Mouse (Mus musculus) layer of hippocampus, postnatal 36 days (tissue): ENCODE measurements around the gene Fam210b. TPM values are rescaled to one million over a fixed set of nuclear protein-coding genes. Genes with fewer than 3 reads are reported as not detected.

ENCODE experiments used
- DNase-seq, 2 experiments: peaks; one replicate each; pipeline ENCODE4 v3.0.0; 2022
- total RNA-seq, 2 experiments: library from RNA; stranded (reverse); gene quantifications; 2 replicates each; pipeline ENCODE4 v1.2.3; 2021

Gene Fam210b
- total RNA-seq, 2 experiments from 2014 or later = 22.8 to 24.2 TPM

- DNase-seq = no peak
Observed at GRCm38 (mm10) chr2:172405011-172405410, 59.6 kb downstream of the Fam210b start.

Other genes with a start within 250 kb of the Fam210b start
- not detected for gene Mc3r, start 97.1 kb upstream of the Fam210b start, total RNA-seq
- gene Aurka, start 25.0 kb downstream of the Fam210b start, total RNA-seq = 1 to 10 TPM; 2.2 to 2.4 TPM
- gene Cstf1, start 25.1 kb downstream of the Fam210b start, total RNA-seq = 10 to 100 TPM; 24.3 to 28.8 TPM
- gene Cass4, start 48.2 kb downstream of the Fam210b start, total RNA-seq = under 1 TPM; 0.35 TPM
- gene Rtf2, start 95.0 kb downstream of the Fam210b start, total RNA-seq = 10 to 100 TPM; 67.2 to 69.7 TPM
- gene Gcnt7, start 113.0 kb downstream of the Fam210b start, total RNA-seq = not detected
- not detected for gene Fam209, start 127.0 kb downstream of the Fam210b start, total RNA-seq
- gene Tfap2c, start 204.0 kb downstream of the Fam210b start, total RNA-seq = under 1 TPM; 0.30 to 0.37 TPM